Mouse (Mus musculus) telencephalon, adult 2 months (tissue): ENCODE measurements around the gene Rnaseh2b.
A peak's percentile ranks its signal among the peaks of the same experiment; 100 is the strongest.

Experiments
- DNase-seq: peaks from one replicate; pipeline ENCODE4 v3.0.0-alpha.2; 2011; ENCODE audit warnings: low read depth, low spot score

Rnaseh2b gene

DNA sequence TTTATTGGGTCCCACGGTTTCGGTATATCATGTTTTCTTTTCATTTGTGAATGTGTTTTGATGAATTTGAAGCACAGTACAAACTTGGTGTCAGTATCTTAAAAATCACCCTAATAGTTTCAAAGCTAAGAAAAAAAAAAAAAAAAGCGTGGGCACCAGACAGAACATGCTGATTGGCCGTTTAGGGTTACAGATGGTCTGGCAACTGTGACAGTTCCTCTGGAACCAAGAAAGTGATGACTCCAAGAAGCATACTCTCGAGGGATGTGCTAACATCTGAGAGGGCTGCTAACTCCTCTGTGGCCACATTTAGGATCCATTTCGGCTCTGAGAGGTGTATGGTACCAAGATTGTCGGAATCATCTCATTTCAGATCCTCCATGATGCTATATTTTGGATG lies 62.8 kb downstream of the Rnaseh2b start:
- no peak for DNase-seq

DNA sequence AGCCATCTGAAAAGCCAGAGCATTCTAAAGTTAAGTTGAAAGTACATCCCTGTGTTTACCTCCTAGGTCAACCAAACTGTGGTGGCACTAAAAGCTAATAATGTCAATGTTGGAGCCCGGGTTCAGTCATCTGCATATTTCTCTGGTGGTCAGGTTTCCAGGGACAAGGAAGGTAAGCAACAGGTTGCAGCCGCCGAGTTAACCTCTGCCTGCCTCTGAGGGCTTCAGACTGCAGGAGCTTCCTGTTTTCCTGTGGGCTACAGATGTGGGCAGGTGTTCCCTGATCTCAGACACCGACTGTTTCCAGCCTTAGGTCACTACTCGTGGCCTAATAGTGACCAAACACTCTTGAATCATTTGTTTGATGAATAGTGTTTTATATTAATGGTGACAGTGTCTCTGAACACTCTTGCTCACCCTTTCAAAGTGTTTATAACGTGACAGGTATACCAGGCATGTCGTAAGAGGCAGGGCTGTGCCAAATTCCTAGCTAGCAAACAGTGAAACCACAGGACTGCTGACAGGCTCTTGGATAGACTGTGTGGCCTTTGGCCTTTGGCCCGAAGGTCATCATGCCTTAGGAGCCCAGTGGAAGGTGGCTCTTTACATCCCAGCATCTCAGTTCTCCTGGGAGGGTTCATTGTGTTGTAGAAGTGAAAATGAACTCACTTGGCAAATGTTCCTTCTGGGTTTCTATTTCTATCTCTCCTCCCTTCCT lies 69.0 kb downstream of the Rnaseh2b start:
- no peak for DNase-seq

DNA sequence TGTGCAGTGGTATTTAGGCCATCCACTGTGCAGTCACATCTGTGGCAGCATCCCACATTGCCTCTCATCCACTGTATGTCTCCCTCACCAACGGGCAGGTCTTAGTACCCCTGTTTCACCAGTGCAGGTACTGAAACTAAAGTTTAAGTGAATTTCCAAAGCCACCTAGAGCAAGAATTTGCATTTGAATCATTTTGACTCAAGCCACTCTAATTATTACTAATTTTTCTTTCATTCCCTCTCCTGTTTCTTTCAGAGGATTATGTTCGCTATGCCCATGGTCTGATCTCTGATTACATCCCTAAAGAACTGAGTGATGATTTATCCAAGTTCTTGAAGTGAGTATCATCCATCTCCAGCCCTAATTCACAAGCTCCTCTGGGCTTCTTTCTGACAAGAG lies 71.4 kb downstream of the Rnaseh2b start:
- DNase-seq = no peak

DNA sequence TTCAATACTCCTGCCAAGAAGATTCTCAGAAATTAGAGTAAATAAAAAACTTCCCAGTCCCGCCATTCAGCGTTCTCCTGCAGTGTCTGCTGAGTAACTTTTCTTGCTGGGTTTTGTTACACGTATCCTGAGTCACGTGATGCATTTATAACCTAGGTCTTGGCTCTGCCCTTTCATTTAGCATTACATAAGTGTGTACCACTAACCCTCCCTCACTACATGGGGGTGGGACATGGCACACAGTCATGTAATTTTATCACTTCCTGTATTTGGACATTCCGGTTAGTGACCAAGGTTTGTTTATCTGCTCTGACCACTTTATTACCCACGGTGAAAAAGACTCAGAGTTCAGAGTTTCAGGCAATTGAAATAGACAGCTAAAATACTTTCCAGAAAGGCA lies 78.4 kb downstream of the Rnaseh2b start:
- no peak for DNase-seq

DNA sequence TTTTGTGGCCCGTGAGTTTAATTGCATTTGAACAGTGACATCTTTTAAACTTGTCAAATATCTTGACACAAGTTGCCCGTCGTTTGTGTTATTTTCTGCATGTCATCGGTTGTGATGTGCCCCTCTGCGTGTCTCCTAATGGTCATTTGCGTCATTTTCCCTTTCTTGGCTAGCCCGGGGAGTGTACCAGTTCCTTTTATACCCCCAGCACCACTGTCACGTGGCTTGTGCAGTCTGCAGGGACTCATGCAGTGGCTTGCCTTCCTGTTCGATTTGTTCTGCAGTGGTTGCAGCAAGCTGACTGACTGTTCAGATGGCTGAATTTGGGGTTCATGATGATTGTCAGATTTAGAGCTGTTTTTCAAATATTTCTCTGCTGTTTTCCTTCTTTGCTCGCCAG lies 81.6 kb downstream of the Rnaseh2b start:
- no peak for DNase-seq

DNA sequence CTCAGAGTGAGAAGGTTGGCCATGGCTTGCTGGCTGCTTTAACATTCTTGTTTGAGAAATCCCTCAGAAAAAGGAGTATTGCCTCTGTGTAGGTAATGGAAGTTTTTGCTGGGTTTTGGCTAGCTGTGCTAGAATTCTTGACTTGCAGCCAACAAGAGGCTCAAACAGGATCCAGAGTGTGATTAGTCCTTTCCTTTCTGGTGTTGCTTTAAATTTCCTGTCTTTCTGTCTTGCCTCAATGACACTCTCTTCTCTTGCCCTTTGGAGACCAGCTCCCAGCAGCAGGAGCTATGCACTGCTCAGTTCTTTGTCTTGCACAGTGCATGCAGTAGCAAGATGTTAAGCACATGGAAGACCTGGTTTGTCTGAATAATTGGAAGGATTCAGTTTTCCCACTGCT lies 83.3 kb downstream of the Rnaseh2b start:
- no peak for DNase-seq

DNA sequence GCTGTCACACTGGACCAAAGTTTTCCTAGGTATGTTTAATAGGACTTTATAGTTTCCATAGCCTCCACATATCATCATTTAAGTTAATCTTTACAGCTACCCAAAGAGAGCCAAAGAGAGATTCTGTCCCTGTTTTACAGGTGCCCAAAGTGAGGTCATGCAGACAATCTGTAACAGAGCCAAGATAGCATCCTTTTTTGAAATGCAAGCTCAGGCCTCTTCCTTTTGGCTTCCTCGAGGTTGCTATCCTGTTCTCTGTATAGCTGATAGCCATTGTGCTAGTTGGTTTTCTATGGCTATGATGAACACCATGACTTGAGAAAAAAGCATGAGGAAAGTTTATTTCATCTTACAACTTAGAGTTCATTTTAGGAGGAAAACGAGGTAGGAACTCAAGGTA lies 83.7 kb downstream of the Rnaseh2b start:
- no peak for DNase-seq

DNA sequence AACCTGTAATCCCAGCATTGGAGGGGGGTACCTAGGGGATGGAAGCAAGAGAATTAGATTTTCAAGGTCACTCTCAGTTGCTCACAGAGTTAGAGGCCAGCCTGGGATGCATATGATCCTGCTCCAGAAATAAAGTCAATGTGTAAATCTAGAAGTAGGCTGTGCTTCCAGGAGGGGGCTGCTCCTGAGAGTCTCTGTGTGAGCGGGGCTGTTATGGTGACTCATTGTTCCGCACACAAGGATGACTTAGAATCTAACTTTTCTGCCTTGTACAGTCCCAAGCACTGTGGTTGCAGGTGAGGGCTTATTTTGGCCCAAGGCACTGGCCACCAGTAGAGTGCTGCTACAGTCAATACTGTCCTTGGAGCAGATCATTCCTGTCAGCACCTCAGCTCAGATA lies 87.0 kb downstream of the Rnaseh2b start:
- no peak for DNase-seq

DNA sequence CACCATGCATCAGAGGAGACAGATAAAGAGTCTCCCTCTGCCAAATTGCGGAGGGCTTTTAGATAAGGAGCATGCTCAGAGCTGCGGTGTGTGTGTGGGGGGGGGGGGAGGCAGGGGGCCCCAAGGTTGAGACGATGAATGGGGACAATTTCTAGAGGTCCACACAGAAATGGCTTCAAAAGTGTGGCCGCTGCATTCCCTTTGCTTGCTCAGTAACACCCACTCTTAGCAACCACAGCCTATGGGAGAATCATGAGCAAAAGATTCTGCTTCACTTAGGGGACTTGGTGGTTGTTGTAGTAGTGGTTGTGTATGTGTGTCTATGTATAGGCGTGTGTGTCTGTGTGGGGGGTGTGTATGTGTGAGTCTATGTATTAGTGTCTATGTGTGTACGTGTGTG lies 88.2 kb downstream of the Rnaseh2b start:
- no peak for DNase-seq

DNA sequence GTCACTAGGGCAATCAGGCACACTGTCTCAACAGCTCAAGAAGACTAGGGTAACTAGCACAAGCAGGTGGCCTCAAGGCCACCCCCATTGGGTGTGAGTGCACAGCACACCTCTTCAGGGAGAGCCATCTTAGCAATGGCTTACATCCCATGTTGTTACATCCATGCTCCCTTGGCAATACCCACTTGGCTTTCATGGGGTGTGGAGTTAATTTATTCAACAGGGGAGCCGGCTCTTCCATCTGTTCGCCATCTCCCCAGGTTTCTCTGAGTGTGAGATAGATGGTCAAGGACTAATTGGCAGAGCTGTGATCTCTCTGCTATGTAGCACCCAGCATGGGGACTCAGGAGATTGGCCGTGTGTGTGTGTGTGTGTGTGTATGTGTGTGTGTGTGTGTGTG lies 90.7 kb downstream of the Rnaseh2b start:
- no peak for DNase-seq

DNA sequence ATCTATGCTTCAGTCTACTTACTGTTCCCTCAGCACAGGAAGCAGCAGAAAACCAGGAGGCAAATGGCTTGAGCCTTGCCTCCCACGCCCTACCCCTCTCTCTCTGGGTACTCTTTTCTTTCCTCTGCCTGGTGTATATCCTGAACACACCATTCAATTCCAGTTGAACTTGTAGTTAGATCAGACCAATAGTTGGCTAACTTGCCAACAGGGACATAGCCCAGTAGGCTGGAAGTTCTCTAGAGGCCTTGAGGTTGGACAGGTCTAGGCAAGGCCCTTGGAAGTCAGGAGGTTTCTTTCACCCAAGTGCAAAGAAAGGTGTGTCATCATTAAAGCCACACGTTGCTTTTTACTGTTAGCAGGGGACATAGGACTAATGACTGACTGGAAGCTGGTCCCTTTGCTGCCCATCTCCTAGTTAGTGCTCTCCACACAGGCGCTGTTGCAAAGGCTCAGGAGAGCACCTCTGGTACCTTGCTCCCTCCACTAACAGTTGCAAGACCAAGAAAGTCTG lies 91.5 kb downstream of the Rnaseh2b start:
- DNase-seq = no peak

DNA sequence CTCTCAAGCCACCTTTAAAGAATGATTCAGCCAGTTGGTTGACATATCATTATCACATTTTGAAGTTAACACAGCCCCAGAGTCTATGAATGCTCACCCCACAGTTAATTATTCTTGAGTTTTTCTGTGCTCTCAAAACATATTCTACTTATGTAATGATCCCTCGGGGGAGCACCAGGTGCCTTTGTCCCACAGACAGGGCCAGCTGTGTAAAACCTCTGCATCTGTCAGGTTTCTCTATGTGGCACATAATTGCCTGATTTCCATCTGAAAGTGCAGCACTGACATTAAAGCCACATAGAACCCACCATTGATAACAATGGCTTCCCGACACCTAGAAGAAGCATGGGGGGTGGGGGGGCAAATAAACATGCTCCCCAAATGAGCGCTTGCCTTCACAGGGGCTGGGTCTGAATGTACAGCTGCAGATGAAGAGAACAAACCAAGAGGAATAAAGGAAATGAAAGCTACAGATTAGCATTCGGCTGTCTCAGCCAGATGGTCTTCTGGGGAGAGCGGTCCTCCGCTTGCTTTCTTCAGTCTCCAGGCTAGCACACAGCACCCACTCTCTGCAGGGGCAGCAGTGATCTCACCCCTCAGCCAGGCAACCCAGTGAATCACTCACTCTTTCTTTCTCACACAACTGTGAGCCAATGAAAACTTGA lies 96.8 kb downstream of the Rnaseh2b start:
- DNase-seq = peak; percentile 74

DNA sequence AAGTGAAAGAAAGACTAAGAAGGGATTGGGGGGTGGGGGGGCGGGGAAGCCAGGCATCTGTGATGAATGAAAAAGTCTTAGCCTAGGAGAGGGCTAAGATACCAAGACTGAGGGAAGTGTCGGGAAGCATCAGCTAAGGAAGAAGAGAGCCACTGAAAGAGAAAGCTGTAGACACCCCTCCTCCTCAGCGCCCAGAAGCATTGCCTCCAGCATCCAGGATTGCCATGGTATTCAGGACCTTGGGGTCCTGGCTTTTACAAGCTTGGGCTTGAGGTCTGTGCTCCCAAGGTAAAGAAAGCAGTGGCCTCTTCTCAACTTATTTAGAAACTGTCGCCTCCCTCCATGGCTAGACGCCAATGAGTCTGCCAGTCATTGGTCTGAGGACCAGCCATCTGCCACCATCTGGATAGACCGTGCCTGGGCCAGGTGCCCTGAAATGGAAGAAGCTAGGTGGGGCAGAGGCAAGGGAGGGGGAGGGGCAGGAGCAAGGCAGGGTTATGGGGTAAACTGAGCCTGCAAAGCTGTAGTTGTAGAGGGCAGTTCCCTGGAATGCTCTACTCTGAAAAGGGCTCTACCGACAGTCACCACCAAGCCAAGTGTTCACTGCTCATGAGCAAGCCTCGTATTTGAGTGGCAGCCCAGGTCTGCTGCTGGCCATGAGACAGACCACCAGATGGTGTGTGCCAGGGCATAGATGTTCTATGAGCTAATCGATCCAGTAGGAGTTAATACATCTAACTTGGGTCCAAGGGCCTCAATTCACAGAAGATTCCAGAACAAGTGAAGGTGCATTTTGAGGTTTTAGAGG lies 97.5 kb downstream of the Rnaseh2b start:
- no peak for DNase-seq

DNA sequence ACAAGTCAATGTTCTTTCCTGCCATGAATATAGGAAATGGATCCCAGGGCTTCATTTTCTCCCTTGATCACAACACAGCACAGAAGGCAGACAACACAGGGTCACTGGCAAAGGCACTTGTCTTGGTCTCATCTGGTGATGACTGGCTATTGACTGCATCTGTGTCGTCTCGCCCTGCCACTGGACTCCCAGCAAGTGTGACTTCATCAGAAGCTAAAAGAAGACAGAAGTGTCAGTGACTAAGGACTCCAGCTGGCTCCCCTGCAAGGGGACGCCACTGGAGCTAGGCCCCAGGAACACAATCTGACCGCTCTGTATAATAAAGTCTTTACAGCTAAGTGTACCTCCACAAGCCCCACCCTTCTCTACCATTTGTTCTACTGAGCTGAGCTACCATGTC lies 100.4 kb downstream of the Rnaseh2b start:
- DNase-seq = no peak

DNA sequence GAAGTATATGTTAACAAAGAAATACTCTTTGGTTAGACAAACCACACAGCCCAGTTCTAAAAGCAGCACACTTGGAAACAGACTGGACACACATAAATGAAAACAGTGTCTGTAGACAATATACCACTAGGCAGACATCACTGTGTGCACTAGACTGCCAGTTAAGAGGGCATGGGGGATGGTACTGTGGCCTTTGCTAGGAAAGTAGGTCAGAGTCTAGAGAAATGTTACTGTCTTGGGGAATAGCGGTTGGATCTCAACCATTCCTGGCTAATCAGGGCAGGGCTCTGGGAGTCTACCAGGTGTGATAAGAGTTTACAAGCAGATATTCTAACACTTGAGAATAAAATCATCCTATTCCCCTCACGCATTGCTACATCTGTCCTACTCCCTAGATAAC lies 103.0 kb downstream of the Rnaseh2b start:
- no peak for DNase-seq

DNA sequence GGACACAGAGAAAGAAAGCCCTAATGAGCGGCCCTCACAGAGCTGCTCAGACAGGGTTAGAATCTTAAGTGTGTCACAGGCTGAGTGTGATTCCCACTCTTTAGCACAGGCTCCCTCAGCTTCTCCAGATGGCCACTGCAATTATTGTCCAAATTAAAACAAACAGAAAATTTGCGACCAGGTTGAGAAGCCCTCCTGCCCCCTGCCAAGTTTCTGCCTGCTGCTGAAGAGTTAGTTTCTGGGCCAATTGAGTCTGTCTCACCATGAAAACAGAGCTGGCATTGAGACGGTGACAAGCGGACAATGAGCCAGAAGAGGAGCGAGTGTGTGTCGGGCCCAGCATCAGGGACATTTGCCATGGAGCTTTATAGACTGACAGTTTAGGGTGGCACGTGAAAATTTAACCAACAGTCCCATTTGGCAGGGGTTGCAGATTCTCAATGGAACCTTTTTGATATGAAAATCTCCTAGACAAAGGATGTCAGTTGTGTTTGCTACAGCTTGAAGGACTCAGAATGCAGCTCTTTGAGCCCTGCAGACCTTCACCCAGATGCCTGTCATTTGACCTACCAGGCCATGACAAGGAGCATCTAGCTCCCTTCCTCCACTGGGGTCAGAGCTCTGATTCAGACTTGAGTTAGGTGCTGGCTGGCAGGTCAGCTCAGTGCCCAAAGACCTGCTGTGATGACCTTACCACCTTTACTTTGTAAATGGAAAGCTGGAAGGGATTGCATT lies 123.8 kb downstream of the Rnaseh2b start:
- DNase-seq = no peak

DNA sequence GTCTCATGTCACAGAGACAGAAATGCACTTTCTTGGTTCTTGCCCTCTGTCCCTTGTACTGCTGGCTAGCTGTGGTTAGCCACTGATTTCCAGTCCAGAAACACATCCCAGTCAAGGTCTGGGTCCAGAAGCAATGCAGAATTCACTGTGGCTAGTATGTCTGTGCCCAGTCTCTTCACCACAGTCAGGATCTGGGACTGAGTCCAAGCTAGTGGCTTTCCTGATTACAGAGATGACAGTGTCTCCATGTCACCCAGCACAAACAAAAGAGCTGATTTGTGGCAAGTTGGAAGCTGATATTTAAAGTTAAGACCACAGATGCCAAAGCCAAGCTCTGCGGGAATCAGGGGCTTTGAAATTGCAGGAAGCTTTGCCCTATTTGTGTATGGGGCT lies 124.3 kb downstream of the Rnaseh2b start:
- peak; percentile 26 for DNase-seq

DNA sequence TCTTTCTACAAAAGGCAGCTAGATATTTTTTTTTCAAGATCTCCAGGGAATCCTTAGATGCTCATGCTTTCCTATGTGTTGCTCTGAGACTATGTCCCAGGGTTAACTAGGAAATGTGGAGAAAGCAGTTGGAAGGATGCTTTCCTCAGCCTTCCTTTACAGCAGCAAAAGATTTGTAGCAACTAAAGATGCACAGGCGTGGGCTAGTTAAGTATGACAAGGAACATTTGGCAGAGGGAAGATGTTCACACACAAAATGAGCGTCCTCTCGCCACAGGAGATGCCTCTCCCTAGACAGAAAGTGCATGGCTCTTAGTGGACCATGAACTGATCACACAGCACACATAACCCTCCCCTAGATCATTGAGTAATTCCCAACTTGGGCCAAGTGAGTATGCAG lies 125.1 kb downstream of the Rnaseh2b start:
- peak; percentile 34 for DNase-seq

DNA sequence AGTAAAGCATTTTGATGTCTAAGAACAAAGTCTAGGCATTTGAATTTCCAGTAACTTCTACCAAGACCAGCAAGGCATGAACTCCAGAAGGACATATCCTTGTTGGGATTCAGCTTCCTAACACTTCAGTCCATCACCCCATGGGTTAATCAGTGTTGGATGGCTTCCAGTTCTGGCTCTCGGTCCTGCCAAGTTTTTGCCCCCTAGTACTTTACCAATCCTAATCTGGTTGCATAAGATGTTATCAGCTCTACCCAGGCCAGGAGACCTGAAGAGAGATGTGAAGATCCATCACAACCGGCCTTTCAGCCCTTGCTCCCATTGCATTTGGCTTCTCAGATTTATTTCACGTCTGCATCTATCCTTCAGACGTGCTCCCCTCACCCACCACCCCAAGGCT lies 129.9 kb downstream of the Rnaseh2b start:
- no peak for DNase-seq
